Mouse (Mus musculus) A20 (cell line): Measurements from ENCODE around the gene Nip7.
"Not testable (repeated sequence)": the region's sequence is repeated elsewhere in the genome, so short reads cannot be mapped to it uniquely, and the experiment has no call there.

ENCODE experiments used
- DNase-seq: peaks from one replicate; pipeline ENCODE4 v3.0.0-alpha.2; 2011; ENCODE audit warnings: low read depth, low spot score

Nip7 gene

DNA sequence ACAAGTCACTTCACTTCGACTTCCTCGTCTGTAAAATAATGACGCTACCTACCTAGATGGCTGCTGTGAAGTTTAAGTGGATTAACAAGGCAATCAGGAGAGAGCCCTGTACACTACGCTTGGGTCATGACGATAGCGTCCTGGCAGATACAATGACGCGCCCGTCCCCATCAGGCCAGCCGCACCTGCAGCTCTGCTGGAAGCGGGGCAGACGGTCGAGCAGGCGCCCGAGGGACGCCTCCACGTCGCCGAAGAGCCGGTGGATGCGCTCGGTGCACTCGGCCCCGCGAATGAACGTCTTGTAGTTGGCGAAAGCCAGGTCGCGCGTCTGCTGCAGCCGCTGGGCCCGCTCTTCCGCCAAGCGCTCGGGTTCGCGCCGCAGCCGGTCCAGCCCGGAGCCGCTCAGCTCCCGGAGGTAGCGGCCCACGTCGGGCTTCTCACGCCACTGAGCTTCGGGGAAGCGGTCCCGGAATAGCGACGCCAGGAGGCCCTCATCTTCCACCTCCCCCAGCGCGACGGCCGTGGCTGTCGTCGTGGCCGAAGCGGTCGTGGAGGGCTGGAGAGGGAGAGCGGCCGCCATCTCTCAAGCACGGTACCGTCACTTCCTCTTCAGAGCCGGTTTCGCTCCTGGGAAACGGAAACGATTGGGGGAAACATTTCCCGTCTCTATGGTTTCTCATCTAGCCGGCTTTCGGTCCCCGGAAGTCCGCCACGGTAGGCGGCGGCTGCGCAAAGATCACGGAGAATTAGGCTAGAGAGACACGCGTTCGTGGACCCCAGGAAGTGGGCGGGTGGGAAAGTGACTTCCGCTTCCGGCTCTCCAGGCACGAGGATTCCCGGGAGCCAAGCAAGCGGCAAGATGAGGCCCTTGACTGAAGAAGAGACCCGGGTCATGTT lies at the start of gene Nip7, which contains the start of gene Cog8:
Nip7 (plus strand) TSS at position 802 of the 897 bp plus-strand sequence.
Cog8 (minus strand) TSS at position 614 of the 897 bp plus-strand sequence.
- peak; percentile 98 for DNase-seq

DNA sequence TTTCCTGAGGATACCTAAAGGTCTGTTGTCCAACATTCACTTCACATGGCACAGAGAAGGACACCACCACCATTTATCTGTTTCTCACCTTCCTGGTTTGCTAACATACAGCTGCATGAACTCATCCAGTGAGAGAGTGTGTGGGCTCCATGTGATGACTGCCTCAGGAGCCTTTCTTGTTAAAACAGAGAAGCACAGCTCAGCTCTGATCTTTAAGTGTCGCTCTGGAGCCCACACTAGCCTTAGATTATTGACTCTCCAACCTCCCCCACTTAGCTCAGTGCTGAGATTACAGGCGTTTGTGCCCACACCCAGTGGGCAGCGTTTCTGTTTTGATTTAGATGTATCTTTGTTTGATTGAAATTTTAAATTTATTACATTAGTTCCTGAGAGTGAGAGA lies 48.9 kb upstream of the Nip7 start:
- DNase-seq = no peak

DNA sequence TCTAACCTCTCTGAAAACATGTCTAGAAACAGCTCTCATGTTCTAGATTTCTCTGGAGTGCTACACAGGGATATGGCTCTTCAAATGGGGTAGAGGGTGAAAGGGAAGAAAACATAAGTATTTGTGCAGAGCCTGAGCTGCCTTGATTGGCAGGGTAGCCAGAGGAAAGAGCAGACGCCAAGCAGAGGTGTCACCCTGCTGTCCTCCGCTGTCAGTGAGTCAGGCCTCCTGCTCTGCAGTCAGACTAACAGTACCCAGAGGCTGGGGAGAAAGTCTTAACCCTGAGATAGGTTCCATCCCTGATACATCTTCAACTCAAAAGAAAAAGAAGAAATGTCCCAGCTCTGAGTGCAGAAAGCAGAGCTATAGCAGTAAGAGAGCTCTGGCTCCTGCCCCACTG lies 44.0 kb upstream of the Nip7 start:
- no peak for DNase-seq

DNA sequence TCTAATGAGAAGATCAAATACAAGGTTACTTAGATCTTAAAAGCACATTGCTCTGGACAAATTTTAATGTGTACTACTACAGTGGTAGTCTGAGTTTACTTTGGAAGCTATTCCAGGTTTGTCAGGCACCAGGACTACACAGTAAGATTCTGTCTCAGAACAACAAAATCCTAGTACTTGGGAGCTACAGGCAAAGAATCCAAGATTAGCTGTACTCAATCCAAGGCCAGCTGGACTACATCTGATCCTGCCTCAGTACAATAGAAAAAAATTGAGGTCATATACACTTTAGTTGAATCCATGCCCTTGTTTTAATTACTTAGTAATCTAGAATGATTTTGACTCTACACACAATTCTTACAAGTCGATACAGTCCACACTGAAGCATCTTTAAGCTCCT lies 41.8 kb upstream of the Nip7 start:
- no peak for DNase-seq

DNA sequence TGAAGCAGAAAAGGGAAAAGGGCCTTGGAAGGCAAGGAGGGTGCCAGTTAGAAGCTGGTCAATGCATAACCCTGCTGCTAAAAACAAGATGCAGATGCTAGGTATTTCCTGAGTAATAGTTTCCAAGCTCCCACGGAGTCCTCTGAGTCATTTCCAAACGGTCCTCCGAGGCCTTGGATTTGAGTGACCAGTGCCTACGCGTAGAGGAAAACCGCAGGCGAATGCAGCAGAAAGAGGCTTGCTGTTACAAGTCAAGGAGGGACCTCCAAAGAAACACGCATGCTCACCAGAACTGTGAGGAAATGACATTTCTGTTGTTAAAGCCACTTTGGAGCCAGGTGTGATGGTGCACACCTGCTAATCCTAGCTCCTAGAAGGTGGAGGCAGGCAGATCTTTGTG lies 33.2 kb upstream of the Nip7 start:
- no peak for DNase-seq

DNA sequence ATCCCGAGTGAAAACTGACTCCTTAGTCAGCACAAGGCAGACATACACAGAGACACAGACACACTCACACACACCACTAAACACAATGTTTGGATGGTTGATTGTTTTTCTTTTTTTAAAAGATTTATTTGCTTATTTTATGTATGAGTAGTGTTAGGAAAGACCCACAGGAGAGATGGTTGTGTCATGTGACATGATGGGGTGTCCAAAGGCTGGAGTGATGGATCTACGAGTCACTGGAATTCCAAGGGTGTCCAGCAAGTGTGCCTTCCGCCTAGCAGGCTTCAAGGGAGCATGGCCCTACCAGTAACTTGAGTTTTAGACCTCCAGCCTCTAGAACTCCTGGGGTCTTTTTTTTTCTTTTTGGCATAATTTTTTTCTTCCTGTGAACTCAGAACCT lies 27.4 kb upstream of the Nip7 start:
- DNase-seq = no peak

DNA sequence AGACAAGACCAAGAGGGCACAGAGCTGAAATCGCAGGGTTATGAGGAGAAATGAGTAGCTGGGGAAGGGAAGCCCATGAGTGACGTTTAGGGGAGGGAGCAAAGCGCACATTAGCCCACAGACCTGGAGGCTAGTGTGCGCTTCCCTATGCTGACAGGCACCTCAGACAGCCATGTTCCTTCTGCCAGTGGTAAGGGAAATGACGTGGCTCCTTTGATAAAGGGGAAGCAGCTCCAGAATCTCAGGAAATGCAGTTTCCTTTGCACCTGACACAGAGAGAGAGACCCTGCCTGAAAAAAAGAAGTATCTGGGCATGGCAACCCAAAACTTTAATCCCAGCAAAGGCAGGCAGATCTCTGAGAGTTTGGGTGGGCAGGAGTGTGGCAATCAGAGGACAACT lies 26.6 kb upstream of the Nip7 start:
- peak; percentile 26 for DNase-seq

DNA sequence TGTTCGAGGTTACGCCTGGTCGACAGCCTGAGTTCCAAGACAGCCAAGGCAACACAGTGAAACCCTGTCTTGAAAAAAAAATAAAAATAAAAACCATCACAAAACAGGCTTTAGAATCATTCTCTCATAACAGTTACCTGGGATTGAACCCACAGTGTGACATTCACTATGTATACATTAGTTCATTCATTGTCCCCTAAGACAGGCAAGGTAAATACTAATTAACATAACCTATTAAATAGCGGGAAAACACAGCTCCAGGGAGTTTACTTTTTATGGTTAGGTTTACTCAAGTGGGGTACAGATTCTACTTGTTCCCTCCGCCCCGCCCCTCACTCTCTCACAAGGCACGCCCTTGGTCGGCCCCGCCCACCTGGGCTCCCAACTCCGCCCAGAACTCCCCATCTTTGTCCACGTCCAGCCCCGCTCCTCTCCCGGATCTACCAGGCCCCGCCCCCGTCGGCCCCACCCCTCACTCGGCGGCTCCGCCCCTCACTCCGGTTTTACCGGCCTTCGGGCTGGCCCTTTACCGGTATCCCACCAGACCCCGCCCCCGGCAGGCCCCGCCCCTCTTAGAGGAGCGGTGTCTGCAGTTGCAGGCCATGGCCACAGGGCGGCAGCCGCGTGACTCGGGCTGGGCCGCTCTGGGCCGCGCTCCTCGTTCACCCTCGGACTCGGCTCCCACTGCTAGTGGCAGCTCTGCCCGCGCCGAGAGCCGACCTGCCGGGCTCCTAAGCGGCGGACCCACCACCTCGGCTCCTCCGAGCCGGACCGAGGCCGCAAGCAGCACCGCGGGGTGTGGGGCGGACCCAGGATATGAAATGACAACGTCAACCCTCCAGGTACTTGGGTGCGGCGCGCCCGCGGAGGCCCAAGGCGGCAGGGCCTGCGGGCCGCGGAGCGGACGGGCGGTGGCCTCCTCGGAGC lies 25.8 kb upstream of the Nip7 start, which contains the start of gene Vps4a:
Vps4a (plus strand) TSS at position 573 of the 927 bp plus-strand sequence.
- peak; percentile 97 for DNase-seq

DNA sequence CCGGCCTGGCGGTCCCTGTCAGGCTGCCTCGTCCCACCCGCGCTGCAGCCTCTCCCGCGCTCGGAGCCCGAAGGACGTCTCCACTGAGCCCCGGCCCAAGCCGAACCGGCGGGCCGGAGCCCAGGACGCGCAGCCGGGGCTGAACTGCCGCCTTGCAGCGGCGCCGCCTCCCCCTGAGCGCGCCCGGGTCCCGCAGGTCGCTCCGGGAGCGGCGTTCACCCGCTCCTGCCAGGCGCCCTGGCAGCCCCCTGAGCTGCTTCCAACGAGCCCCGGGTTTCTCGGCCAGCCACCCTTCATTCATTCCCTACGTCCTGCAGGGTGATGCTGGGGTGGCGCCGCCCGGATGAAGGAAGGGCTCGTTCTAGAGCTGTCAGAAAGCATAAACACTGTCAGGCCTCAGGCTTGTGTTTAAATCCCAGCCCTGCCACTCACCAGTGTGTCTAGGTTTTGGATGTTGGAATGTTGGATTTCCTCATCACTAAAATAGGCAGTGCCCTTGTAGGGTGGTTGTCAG lies 25.0 kb upstream of the Nip7 start:
- DNase-seq = peak; percentile 71

DNA sequence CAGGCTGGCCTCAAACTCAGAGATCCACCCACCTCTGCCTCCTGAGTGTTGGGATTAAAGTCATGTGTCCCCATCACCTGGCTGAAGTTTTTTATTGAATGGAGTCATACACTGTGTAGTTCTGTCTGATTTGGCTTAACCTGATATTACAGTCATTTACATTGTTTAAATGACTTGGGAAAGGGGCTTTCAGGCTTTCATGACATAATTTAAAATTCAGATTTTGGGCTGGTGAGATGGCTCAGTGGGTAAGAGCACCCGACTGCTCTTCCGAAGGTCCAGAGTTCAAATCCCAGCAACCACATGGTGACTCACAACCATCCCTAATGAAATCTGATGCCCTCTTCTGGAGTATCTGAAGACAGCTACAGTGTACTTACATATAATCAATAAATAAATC lies 23.1 kb upstream of the Nip7 start:
- not testable (repeated sequence) for DNase-seq

DNA sequence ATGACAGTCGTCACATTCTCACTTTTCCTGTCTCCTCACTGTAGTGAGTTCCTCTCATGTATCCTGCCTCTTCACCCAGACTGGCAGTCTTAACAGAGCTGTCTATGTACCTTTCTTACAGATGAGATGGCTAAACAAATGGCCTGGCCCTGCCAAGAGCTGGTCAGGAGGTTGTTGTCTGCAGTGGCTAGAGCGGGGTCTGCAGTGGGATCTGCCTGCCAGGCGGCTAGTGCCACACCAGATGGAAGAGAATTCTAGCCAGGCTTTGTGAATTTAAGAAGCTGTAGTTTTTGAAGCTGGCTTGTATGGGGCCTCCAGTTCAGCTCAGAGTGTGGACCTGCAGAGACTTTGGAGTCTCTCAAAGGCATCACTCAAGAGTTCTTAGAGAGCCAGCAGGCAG lies 21.0 kb upstream of the Nip7 start:
- DNase-seq = no peak

DNA sequence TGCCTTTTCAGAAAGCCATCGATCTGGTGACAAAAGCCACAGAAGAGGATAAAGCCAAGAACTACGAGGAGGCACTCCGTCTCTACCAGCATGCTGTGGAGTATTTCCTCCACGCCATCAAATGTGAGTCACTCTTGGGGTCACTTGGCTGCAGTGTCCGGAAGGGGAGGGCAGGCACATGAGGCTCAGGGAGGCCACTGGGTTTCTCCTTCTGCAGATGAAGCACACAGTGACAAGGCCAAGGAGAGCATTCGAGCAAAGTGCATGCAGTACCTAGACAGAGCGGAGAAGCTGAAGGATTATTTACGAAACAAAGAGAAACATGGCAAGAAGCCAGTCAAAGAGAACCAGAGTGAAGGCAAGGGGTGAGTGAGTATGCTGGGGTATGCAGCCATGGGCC lies 20.1 kb upstream of the Nip7 start:
- no peak for DNase-seq

DNA sequence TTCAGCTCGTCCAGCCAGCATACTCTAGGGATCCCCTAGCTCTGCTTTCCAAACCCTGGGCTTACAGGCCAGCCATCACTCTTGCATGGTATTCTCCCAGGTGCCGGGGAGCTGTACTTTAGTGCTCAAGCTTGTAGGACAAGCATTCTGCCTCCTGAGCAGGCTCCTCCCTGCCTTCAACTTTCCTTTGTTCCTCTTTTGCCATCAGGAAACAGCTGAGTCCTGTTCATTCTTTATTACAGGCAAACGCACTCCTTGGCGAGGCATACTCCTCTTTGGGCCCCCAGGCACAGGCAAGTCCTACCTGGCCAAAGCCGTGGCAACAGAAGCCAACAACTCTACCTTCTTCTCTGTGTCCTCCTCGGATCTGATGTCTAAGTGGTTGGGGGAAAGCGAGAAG lies 16.0 kb upstream of the Nip7 start:
- no peak for DNase-seq

DNA sequence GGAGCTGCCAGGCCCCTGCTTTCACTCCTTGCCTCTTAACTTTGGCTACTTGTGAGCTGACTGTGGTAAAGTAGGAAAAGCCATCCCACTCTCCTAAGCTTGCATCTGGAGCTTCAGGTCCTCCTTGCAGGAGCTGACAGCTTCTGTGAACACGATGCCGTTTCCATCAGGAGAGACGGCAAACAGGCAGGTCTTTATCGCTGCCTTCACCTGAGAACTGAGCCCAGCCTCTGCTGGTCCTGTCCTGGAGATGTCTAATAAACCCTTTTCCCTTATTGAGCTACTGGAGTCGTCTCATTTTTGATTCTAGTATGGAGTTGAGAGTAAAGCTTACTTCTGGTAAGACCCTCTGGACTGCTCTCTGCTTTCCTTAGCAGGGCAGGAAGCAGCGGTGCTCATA lies 11.2 kb upstream of the Nip7 start:
- no peak for DNase-seq

DNA sequence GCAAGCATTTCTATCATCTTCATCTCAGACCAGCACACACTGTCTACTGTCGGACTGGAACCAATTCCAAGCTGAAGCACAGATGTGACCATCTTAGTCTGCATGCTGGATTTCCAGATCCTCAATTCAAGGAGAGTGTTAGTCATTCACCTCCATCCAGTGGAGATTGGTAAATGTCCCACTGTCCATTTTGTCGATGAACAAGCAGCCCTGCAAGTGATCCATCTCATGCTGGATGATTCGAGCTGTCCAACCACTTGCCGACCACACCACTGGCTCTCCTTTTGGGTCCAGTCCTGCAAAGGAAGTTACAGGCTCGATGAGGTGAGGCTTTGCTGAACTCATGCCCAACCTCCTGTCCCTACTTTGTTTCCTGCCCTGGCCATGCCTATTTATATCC lies 9.7 kb upstream of the Nip7 start:
- no peak for DNase-seq

DNA sequence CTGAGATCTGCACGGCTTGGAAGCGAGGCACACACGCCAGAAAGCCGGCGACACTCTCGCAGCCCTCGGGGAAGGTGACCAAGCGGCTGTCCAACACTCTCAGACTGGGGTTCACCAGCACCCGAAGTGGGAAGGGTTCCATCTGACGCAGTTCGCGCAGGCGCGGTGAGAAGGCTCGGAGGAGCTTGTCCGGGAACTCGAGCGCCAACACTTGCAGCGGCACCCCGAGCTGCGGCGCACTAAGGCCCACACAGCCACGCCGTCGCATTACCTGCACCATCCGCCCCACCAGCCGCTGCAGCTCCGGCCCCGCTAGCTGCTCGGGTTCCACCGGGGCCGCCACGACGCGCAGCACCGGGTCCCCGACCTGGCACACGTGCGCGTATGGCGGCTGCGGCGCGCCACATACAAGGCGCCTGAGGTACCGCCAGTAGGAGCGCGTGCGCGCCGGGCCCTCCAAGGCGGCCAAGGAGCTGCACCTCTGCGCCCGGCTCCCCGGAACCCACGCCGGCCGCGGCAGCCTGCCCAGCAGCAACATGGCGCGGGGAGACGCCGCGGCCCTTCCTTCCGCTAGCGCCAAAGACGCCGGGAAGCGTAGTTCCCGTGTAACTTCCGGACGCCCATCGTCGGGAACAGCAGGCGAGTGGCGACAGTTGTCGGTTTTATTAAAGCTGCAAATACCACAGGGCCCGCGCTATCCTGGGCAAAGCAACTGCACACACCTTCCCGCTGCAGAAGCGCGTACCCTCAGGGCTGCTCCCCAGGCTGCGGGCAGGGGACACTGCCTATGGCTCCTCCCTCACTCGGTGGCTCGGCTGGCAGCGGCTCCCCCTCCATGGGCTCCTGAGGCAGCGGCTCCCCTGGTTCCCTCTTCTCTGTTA lies 8.4 kb upstream of the Nip7 start, which contains the start of gene Pdf:
Pdf (minus strand) TSS at position 554 of the 881 bp plus-strand sequence.
- peak; percentile 92 for DNase-seq

DNA sequence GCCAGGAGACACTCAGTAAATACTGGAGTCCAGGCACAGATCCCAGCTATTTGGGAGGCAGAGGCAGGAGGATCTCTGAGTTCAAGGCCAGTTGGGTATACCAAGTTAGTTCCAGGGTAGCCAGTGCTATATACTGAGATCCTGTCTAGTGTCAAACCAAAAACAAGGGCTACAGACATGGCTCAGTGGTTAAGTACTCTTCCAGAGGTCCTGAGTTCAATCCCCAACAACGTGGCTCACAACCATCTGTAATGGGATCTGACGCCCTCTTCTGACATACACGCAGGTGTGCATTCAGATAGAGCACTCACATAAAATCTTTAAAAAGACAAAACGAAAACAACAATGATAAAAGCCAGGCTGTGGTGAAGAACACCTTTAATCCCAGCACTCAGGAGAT lies 7.2 kb upstream of the Nip7 start:
- peak; percentile 46 for DNase-seq

DNA sequence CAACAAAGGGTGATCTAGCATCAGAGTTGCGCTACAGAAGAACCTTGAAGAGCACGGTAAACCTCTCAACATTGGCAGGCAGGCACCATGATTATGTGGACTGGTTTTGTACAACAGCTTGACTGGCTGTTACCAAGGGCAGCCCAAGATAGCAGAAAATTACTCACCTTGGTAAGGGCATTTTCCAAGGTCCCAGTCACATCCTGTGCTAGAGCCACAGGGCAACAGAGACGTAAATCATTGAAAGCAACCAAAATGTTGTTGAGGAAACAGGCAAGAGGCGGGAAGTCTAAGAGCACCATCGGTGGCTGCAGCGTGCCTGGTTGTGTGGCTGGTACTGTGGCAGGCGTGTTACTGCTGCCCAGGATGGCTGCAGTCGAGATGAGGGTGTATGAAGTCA lies 4.6 kb upstream of the Nip7 start:
- DNase-seq = no peak

DNA sequence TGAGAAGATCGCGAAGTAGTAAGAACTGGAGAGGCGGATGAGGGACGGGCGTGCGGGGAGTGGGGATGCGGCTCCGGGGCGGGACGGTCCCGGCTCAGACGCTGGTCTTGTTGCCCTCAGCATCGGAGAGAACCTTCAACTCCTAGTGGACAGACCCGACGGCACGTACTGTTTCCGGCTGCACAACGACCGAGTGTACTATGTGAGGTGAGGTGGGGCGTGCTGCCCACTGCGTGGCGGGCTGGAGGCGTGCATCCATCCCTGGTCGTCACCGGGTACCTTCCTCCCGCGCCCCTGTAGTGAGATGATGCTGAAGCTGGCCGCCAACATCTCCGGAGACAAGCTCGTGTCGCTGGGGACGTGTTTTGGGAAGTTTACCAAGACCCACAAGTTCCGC lies 294 bp downstream of the Nip7 start:
- no peak for DNase-seq

DNA sequence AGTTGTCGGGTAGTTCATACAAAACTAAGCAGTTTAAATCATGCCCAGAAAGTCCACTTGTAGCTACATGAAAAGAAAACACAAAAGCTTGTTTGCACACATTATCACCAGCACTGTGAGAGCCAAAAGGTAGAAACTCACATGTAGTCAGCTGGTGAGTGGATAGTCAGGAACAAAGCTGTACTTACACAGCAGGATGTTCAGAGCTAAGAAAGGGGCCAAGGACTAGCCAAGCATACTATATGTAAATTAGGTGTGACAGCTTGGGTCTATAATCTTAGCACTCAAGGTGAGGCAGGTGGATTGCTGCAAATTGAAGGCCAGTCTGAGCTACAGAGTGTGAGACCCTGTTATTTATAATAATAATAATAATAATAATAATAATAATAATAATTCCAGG lies 5.9 kb downstream of the Nip7 start:
- peak; percentile 84 for DNase-seq
